Mouse (Mus musculus): ENCODE results near the gene Igfbp2.
A peak's percentile ranks its signal among the peaks of the same experiment; 100 is the strongest.

Igfbp2 gene

GRCm38 (mm10) chr1:72823751-72824706 is at the start of gene Igfbp2:
Gene Igfbp2, plus strand, starts transcription at chr1:72824503.
- DNase-seq (ENCODE audit: low read depth, low spot score), result peak; percentile 56

DNA sequence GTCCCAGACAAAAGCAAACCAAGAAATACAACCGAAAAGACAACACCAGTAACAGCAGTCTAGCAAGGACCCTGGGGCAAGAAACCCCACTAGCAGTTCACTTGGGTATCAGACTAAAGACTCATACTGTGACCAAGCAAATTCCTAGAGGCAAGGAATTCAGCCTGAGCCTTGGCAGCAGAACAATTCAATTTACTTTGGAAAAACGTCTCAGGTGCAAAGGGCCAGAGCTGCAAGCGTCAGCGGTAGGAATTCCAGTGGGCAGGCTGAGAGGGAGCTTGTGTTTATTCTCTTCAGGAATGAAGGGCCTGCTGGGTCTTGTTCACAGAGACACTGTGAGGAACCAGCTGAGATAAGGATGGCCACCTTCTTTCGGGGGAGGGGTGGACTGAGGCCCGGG is 45.5 kb upstream of the Igfbp2 start:
- no peak for DNase-seq (ENCODE audit: low read depth, low spot score)

GRCm38 (mm10) chr1:72780720-72781119 is 43.6 kb upstream of the Igfbp2 start:
- no peak for DNase-seq (ENCODE audit: low read depth, low spot score)

DNA sequence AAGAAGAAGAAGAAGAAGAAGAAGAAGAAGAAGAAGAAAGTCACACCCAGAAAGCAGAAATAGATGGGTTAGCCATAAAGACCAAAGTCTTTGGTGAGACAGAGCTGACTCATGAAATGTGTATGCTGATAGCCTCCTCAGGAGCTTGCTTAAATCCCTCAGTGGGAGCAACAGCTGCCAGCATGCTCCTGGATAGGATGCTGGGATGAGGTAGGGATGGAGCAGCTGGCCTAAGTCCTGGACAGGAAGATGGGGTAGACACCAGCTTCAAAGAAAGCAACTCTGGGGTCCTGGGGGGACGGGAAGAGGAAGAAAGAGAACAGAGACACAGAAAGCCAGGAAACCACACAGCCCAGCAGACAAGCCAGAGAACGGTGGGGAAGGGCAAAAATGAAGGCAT is 41.0 kb upstream of the Igfbp2 start:
- no peak for DNase-seq (ENCODE audit: low read depth, low spot score)

DNA sequence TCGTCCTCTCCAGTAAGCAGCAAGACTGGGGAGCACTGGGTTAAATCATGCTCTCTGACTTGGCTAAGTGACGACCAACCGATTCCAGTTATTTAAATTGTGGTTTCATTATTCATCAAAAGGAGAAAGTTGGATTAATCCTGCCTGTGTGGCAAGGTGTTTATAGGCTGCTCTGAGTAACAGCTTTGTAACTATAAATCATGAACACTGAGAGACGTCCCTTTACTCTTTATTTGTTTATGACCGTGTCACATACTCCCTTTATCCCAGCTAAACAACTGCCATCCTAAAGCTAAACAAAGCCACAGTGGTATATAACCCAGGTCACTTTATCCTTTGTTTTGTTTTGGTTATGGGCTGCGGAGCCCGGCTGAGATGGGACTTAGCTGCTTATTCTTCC is 40.3 kb upstream of the Igfbp2 start:
- no peak for DNase-seq (ENCODE audit: low read depth, low spot score)

GRCm38 (mm10) chr1:72790670-72791069 is 33.6 kb upstream of the Igfbp2 start:
- no peak for DNase-seq (ENCODE audit: low read depth, low spot score)

GRCm38 (mm10) chr1:72791743-72792142 is 32.6 kb upstream of the Igfbp2 start:
- no peak for DNase-seq (ENCODE audit: low read depth, low spot score)

- DNase-seq (ENCODE audit: low read depth, low spot score), result no peak
Measured at GRCm38 (mm10) chr1:72792262-72792661, 32.0 kb upstream of the Igfbp2 start.

- DNase-seq (ENCODE audit: low read depth, low spot score), result no peak
Measured at GRCm38 (mm10) chr1:72793230-72793629, 31.1 kb upstream of the Igfbp2 start.

DNA sequence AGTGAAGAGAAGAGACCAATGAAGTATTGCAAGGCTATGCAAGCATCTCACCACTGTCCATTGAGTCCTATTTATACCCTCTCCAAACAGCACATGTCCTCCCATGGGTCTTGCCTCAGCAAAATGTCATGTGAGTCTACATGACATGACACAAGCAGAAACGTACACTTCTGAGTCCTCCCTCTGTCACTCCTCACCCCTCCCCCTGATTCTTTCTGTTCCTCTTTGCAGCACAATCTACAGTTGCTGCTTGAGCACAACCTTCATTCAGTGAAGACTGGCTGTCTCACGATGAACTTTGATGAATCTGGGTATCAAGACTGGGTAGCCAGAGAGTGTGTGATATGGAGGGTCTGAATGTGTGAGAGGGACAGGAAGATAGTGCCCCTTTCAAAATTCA is 28.2 kb upstream of the Igfbp2 start:
- DNase-seq (ENCODE audit: low read depth, low spot score), result no peak

DNA sequence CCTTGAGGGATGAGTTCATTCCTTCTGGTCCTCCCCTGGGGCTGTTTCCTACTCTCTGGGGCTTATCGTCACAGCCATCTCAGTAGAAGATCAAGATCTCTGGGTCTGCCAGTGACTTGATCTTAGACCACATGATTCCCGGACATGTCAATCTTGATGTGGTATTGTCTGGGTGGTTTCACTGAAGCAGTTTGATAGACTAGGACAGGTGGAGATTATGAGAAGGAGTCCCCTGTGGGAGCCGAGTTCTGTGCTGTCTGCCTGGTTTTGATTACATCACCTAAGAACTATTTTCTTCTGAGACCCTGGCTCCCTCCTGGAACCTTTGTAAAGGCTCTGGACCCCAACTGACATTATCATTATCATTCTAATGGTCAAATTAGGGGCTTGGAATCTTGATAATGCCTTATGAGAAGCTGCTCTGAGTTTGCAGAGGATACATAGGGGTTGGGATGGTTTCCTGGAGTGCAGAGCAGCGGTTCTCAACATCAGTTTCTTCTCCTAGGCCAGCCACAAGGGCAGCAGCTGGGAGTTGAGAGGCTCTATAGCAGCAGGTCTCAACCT is 27.1 kb upstream of the Igfbp2 start:
- DNase-seq (ENCODE audit: low read depth, low spot score), result no peak

DNA sequence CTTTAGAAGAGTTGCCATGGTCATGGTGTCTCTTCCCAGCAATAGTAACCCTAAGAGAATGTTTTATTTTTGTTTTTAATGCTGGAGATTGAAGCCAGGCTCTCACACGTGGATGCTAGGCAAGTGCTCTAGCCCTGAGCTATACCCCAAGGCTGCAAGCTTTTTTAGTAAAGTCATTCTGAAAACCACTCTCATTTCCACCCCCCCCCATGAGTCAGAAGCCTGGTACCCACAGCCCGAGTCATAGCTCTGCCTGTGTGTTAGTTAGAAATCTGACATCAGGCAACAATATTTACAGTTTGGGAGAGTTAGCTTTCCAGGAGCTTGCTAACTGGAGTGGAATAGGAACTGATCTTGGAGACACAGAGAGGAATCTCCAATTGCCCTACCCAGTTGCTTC is 25.9 kb upstream of the Igfbp2 start:
- no peak for DNase-seq (ENCODE audit: low read depth, low spot score)

DNA sequence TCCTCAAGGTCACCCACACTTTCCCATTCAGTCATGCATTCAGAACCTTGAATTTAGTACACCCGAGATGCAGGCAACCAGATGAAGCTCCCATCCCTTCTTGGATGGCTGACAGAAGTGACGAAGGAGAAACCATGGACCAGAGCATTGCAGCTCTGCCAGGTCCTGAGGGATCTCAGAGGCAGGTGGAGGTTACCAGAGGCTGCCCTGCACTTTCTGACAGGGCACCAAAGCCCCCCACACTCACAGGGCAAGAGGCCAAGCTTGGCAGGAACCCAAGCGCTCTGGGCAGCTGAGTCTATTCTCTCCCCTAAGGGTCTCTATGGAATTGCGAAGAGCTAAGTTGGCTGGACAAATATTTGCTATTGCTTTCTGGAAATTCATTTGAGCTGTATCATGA is 20.3 kb upstream of the Igfbp2 start:
- DNase-seq (ENCODE audit: low read depth, low spot score), result no peak

GRCm38 (mm10) chr1:72805037-72805436 is 19.3 kb upstream of the Igfbp2 start:
- no peak for DNase-seq (ENCODE audit: low read depth, low spot score)

DNA sequence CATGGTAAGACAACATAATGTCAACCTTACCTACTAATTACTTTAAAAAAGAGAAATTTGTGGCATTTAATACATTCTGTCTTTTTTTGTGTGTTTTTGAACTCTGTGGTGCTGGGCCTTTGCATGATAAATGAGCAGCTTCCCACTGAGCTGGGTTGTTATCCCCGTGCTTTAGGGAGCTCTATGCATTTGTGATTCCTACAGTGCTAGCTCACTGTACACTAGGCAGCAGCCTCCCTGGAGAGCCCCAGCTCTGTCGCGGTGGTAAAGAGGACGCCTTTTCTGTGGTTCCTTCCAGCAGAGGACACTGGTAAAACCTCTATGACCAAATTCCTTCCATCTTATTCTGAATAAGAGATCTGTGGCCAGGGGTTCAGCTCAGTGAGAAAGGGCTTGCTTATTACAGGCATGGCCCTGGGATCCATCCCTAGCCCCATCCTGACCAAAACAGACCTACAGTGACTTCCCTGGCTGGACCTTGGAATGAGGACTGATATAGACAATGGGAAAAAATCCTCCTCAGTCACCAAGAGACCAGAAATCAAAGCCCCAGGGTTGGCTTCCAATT is 18.7 kb upstream of the Igfbp2 start:
- DNase-seq (ENCODE audit: low read depth, low spot score), result no peak

DNA sequence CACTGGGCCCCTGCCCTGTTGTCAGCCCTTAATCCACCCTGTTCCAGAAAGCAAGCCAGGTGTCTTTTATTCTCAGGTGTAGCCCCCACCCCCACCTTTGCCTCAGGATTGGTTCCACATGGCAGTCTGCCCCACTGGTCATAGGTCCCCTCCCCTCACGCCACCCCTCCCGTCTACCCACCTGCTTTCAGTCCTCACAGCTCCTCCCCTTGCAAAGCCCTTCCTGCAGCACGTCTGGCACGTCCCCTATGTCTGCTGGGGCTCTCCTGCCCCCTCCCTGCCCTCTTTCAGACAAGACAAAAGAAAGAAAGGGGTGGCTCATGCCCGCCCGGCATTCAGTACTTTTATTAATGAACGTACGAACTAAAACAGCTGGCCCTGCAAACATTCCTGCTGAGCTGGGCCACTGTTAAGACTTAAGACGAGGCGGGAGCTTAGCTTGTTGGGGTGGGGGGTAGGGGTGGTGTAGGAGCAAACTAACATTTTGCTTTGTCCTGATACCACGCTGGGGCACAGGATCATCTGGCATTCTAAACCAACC is 18.2 kb upstream of the Igfbp2 start:
- DNase-seq (ENCODE audit: low read depth, low spot score), result no peak

DNA sequence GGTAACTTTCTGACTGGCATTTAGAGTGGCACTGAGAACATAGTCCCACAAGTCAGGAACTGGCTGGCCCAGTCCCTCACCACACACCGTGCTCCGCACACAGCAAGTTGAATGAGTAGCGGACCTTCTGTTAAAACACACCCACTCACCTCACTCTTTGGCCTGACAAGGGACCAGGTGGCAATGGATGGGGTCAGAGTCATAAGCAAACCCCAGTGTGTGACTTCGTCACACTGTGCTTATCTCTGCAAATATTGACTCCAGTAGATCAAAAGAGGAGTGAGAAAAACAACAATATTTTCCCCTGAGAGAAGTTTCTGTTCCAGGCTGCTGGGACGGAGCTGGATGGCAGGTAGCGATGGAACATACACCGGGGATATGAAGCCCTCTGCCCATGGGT is 15.0 kb upstream of the Igfbp2 start:
- DNase-seq (ENCODE audit: low read depth, low spot score), result no peak

GRCm38 (mm10) chr1:72809951-72810675 is 14.2 kb upstream of the Igfbp2 start:
- no peak for DNase-seq (ENCODE audit: low read depth, low spot score)

- no peak for DNase-seq (ENCODE audit: low read depth, low spot score)
Measured at GRCm38 (mm10) chr1:72811061-72811460, 13.2 kb upstream of the Igfbp2 start.

DNA sequence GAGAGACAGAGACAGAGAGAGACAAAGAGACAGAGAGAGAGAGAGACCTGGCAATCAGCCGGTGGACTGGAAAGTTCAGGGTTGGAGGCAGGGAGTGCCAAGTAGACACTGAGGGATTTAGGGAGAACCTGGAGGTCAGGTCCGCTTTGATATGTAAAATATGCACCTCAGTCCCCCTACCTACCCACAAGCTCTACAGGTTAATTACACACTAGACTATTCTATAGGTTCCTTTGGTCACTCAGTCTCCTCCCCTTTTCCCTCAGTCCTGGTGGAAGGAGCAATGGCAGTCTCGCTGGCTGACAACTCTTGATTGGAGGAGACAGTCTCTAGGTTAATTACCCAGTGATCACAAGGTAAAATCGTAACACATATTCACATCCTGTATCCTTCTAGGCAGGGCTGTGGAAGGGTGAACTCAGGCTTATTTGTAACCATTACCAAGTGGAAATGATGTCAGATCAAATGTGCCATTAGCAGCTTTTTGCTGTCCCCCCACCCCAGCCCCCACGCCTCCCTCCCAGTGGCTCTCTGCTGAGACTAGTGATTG is 11.1 kb upstream of the Igfbp2 start:
- no peak for DNase-seq (ENCODE audit: low read depth, low spot score)

DNA sequence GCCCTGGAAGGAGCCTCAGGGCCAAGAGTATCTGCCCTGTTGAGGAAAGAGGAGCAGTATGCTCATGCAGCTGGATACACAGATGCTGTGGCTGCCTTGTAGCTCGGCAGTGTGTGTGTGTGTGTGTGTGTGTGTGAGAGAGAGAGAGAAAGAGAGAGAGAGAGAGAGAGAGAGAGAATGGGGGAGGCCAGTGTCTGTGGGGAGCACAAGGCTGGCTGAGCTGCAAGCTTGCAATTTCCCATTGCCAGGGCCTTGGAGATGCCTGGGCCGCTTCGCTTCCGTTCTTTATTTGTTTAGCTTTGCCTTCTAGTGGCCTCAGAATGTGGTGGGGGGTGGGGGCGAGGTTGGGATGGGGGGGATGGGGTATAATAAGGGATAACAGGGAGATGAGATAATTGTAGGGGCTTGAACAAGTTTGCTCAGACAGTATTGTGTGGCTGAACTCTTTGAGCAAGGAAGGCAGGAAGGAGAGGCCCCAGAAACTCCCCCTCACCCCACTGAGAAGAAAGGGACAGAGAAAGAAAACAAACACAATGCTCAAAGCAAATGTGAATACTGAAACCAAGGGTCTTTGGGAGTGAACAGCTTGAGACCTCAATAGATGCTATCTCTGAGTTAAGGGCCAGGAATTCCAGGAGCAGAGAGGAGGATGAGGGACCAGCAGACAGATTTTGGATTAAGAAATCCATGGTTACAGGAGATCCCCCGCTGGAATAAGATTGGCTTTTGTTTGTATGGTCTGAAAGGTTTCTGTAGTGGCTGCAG is 10.5 kb upstream of the Igfbp2 start:
- no peak for DNase-seq (ENCODE audit: low read depth, low spot score)

Measured in brain, embryonic 18.5 days (tissue).